Comparison of ENCODE assay signal across 7 mouse cellular contexts in the genomic region with DNA sequence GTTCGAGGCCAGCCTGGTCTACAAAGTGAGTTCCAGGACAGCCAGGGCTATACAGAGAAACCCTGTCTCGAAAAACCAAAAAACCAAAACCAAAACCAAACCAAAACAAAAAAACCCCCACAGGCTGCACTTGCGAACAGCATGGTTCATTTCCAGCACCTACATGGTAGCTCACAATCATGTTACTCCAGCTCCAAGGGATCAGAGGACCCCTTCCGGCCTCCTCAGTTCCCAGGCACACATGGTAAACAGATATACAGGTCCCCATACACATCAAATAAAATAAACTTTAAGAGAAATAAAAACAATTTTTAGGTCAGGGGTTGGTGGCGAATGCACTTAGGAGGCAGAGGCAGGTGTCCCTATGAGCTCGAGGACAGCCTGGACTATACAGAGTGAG. TPM values are rescaled to one million over a fixed set of nuclear protein-coding genes. Genes with fewer than 3 reads are reported as not detected.
DNase-seq lines count a peak whose midpoint lies in the region; ATAC-seq and TF ChIP-seq lines count a peak whose summit lies in the region.

No protein-coding gene starts in this region.

- no peak for TF ChIP-seq EP300 in stomach, postnatal 0 days (optimal IDR thresholded peaks at IDR 0.05)

- ATAC-seq in neural tube, embryonic 11.5 days (ENCODE audit: insufficient read depth, low FRiP score, low TSS enrichment): no peak
- no peak for ATAC-seq in limb, embryonic 15.5 days (ENCODE audit: insufficient number of reproducible peaks, low FRiP score, low TSS enrichment, low read depth)
- no peak for ATAC-seq in stomach, postnatal 0 days (ENCODE audit: low FRiP score, low TSS enrichment)

- peak overlapping the region; percentile 100; the same call in 1 of the 2 replicates for H3K4me3 ChIP-seq in neural tube, embryonic 11.5 days (ENCODE audit: low read depth, low read length)
- H3K4me3 ChIP-seq in forebrain, embryonic 10.5 days: peak overlapping the region; percentile 99
- peak overlapping the region; percentile 98 for H3K4me3 ChIP-seq in limb, embryonic 15.5 days
- 0 out of 2 replicates have a peak overlapping the region, but pooled peaks have one; percentile 99 for H3K4me3 ChIP-seq in stomach, postnatal 0 days (ENCODE audit: low read depth, low read length)

- TF ChIP-seq CTCF in stomach, postnatal 0 days (IDR thresholded peaks at IDR 0.05; ENCODE audit: low read depth): no peak

- H3K9ac ChIP-seq in neural tube, embryonic 11.5 days (ENCODE audit: low read length): peak overlapping the region; percentile 100; the same call in 1 of the 2 replicates
- H3K9ac ChIP-seq in limb, embryonic 15.5 days: peak overlapping the region; percentile 17; the same call in 1 of the 2 replicates
- peak overlapping the region; percentile 50 for H3K9ac ChIP-seq in stomach, postnatal 0 days (ENCODE audit: low read length)

- peak overlapping the region; percentile 83 for H3K4me2 ChIP-seq in neural tube, embryonic 11.5 days (ENCODE audit: low read depth)
- H3K4me2 ChIP-seq in limb, embryonic 15.5 days: peak overlapping the region; percentile 69
- peak overlapping the region; percentile 90 for H3K4me2 ChIP-seq in stomach, postnatal 0 days (replicated peaks; ENCODE audit: low read depth)

- DNase-seq in neural tube, embryonic 11.5 days (ENCODE audit: low spot score): no peak
- no peak for DNase-seq in neural tube, embryonic 10.5 days (ENCODE audit: extremely low spot score, low spot score)
- no peak for DNase-seq in forebrain, embryonic 10.5 days (ENCODE audit: extremely low spot score, low spot score)
- DNase-seq in stomach, postnatal 0 days (ENCODE audit: low spot score): no peak
- DNase-seq in left cerebral cortex, postnatal 14 days (ENCODE audit: low spot score in 2 of 2): no peak
- no peak for DNase-seq in retina, embryonic 14.5 days (ENCODE audit: low spot score)

- intact Hi-C loops in left cerebral cortex, postnatal 14 days (cut with DNase I): no loop called here

- H3K4me1 ChIP-seq in neural tube, embryonic 11.5 days (ENCODE audit: control insufficient read depth, insufficient read depth, low read length): peaks cover 11% of the 10 kb centered on the region
- peaks cover 58% of the 10 kb centered on the region for H3K4me1 ChIP-seq in forebrain, embryonic 10.5 days
- peaks cover 29% of the 10 kb centered on the region for H3K4me1 ChIP-seq in limb, embryonic 15.5 days
- peaks cover 3% of the 10 kb centered on the region; the same call in 1 of the 2 replicates for H3K4me1 ChIP-seq in stomach, postnatal 0 days (replicated peaks; ENCODE audit: control insufficient read depth, insufficient read depth)

- no peak overlapping the region for H3K27ac ChIP-seq in neural tube, embryonic 11.5 days (ENCODE audit: low read depth, low read length)
- peak overlapping the region; percentile 100 for H3K27ac ChIP-seq in forebrain, embryonic 10.5 days
- H3K27ac ChIP-seq in limb, embryonic 15.5 days: peak overlapping the region; percentile 61
- peak overlapping the region; percentile 73 for H3K27ac ChIP-seq in stomach, postnatal 0 days (replicated peaks)

- no peaks in the 10 kb centered on the region for H3K9me3 ChIP-seq in neural tube, embryonic 11.5 days (ENCODE audit: control insufficient read depth, low read length)
- no peaks in the 10 kb centered on the region for H3K9me3 ChIP-seq in forebrain, embryonic 10.5 days
- H3K9me3 ChIP-seq in limb, embryonic 15.5 days: no peaks in the 10 kb centered on the region
- H3K9me3 ChIP-seq in stomach, postnatal 0 days (ENCODE audit: control insufficient read depth, low read length): no peaks in the 10 kb centered on the region

- WGBS in neural tube, embryonic 11.5 days: 68% methylated on average over 6 of the region's 6 CpGs
- WGBS in forebrain, embryonic 10.5 days: 70% methylated on average over 6 of the region's 6 CpGs
- 65% methylated on average over 6 of the region's 6 CpGs for WGBS in limb, embryonic 15.5 days
- WGBS in stomach, postnatal 0 days: 62% methylated on average over 6 of the region's 6 CpGs

- no peaks in the 10 kb centered on the region for H3K27me3 ChIP-seq in neural tube, embryonic 11.5 days (ENCODE audit: control insufficient read depth, insufficient read depth, low read length)
- peaks cover 5% of the 10 kb centered on the region for H3K27me3 ChIP-seq in forebrain, embryonic 10.5 days (ENCODE audit: poor library complexity, severe bottlenecking)
- H3K27me3 ChIP-seq in limb, embryonic 15.5 days: no peaks in the 10 kb centered on the region
- H3K27me3 ChIP-seq in stomach, postnatal 0 days (ENCODE audit: control insufficient read depth, insufficient read depth, low read length): no peaks in the 10 kb centered on the region

- peaks cover 2% of the 10 kb centered on the region; the same call in 1 of the 2 replicates for H3K36me3 ChIP-seq in neural tube, embryonic 11.5 days (ENCODE audit: control insufficient read depth, insufficient read depth, low read length)
- H3K36me3 ChIP-seq in forebrain, embryonic 10.5 days (replicated peaks): peaks cover 12% of the 10 kb centered on the region
- H3K36me3 ChIP-seq in limb, embryonic 15.5 days: peaks cover 4% of the 10 kb centered on the region; the same call in 1 of the 2 replicates
- no peaks in the 10 kb centered on the region for H3K36me3 ChIP-seq in stomach, postnatal 0 days (ENCODE audit: control insufficient read depth, insufficient read depth, low read length)

RNA-seq across cellular contexts. Expression of gene Ddx6, which starts 1.9 kb away (rescaled TPM):
- 11.6 and 11.9 TPM in 2 replicates for polyA plus RNA-seq in neural tube, embryonic 11.5 days (2014; fragmentation: Nextera tagmentation; extraction: Ambion mirVana)
- 20.3 and 21.0 TPM in 2 replicates for polyA plus RNA-seq in forebrain, embryonic 10.5 days (2016; fragmentation: Nextera tagmentation; extraction: Ambion mirVana)
- 17.7 and 18.4 TPM in 2 replicates for polyA plus RNA-seq in limb, embryonic 15.5 days (2015; fragmentation: Nextera tagmentation; extraction: Ambion mirVana)
- polyA plus RNA-seq in stomach, postnatal 0 days (2015; fragmentation: Nextera tagmentation; extraction: Ambion mirVana): 7.9 and 10.4 TPM in 2 replicates
- total RNA-seq in left cerebral cortex, postnatal 14 days (2021): 100 to 1,000 TPM; 110 to 112 TPM

RNA-seq across cellular contexts. Expression of gene Cxcr5, which starts 41.1 kb away (rescaled TPM):
- polyA plus RNA-seq in neural tube, embryonic 11.5 days (2014; fragmentation: Nextera tagmentation; extraction: Ambion mirVana): not detected in 2 replicates
- 0.05 TPM in 1 of 2 replicates, not detected in the other for polyA plus RNA-seq in forebrain, embryonic 10.5 days (2016; fragmentation: Nextera tagmentation; extraction: Ambion mirVana)
- 0.24 and 0.46 TPM in 2 replicates for polyA plus RNA-seq in limb, embryonic 15.5 days (2015; fragmentation: Nextera tagmentation; extraction: Ambion mirVana)
- polyA plus RNA-seq in stomach, postnatal 0 days (2015; fragmentation: Nextera tagmentation; extraction: Ambion mirVana): 0.13 and 0.21 TPM in 2 replicates
- not detected for total RNA-seq in left cerebral cortex, postnatal 14 days (2021)

Comparison
In these comparisons a context has a peak if more than half of its experiments do, and no peak if none do; other contexts are left out.
1. H3K9ac ChIP-seq: peak in every context shown above with its lines; median percentile 100 in neural tube, embryonic 11.5 days; 50 in stomach, postnatal 0 days; 17 in limb, embryonic 15.5 days.